Mouse (Mus musculus) spleen, adult 2 months (tissue): Measurements from ENCODE around the gene Dok7.

Source experiments
- CTCF ChIP-seq: fragments of 200-500 bp; IDR thresholded peaks from 2 replicates; pipeline ENCODE4 v1.5.1; 2011; ENCODE audit warnings: mild to moderate bottlenecking, inconsistent platforms; ENCODE audit not compliant: insufficient read depth, insufficient read length, insufficient replicate concordance; ENCODE audit errors: extremely low read depth
- POLR2A ChIP-seq: fragments of 200-500 bp; IDR thresholded peaks from 2 replicates; pipeline ENCODE4 v1.6.1; 2011; ENCODE audit warnings: low read depth, low read length, inconsistent platforms

DNA sequence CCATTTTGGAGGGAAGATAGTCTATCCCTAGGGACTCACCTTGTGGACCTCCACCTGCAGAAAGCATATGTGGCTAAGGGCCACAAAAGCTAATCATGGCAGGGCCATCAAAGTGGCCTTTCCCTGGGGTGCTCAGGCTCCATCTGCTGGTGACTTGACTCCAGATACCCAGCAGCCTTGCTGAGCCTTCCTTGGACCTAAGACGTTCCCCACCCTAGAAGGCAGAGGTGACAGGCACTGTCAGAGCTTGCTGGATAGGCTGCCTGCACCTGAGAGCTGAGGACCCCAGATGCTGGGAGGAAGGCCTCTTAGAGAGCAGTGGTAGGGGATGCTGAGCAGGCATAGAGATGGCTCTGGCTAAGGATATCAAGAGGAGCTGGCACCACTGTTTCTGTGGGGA, 74.7 kb downstream of the Dok7 start:
- no peak for TF ChIP-seq POLR2A
- TF ChIP-seq CTCF = no peak
